Mouse (Mus musculus) kidney, adult 2 months (tissue): ENCODE results near the gene Dctd.

Experiments used
- CTCF ChIP-seq: fragments of 200-500 bp; conservative IDR thresholded peaks from 2 replicates; pipeline ENCODE4 v1.5.1; 2011; ENCODE audit warnings: low read depth, mild to moderate bottlenecking, control low read depth, low read length, moderate library complexity, mixed read lengths; ENCODE audit not compliant: insufficient read depth, insufficient read length
- POLR2A ChIP-seq: fragments of 200-500 bp; IDR thresholded peaks from one replicate; pipeline ENCODE4 v1.6.1; 2011; ENCODE audit warnings: low read depth, low read length, control low read depth

DNA sequence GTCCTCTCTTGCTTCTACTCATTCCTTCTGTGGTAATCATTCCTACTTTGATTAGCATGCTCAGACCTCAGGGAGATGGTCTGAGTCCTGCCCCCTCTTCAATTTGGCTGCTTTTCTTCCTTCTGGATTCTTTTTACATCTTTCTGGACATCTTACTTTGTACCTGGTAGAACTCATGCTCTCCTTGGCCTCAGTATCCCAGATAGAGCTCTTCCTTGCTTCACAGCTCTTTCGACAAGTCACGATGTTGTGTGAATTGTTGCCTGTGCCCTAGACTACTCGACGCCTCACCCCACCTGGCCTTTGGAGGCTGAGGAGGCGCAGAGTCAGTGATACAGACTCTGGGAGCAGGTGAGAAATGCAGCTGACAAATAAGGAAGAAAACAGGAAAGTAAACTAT, 3.5 kb upstream of the Dctd start:
- TF ChIP-seq CTCF (no peak), POLR2A (no peak)
